Mouse (Mus musculus) cerebral cortex, adult 2 months (tissue): Measurements from ENCODE around the gene Tnrc18.

Experiments used
- WGBS: fragments of 180-500 bp; shearing (Covaris S2); methylation state at CpG from one replicate; pipeline ENCODE4 v1.1.7; 2018; 5-methylcytosine and 5-hydroxymethylcytosine counted together

The Tnrc18 gene

GRCm38 (mm10) chr5:142778135-142778534 is 39.3 kb downstream of the Tnrc18 start:
- 53% methylated on average over 8 of the region's 8 CpGs for WGBS

DNA sequence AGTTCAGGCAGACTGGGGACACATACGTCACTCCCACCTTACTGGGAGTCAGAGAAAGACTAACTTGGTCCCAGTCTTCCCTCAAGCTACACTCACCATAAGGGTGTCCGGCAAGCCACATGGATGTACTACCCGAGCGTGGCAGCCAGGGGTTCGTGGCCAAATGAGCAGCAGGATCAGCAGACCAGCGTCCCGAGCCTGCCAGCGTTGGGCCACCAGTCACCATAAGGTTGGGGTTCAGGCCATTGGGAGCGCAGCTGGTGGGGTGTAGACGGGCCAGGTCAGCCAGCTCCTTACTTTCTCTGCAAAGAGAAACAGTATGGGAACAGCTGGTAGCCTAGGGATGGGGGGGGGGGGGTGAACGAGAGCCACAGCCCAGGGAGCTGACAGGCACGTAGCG is 41.4 kb downstream of the Tnrc18 start:
- 71% methylated on average over 13 of the region's 13 CpGs for WGBS

DNA sequence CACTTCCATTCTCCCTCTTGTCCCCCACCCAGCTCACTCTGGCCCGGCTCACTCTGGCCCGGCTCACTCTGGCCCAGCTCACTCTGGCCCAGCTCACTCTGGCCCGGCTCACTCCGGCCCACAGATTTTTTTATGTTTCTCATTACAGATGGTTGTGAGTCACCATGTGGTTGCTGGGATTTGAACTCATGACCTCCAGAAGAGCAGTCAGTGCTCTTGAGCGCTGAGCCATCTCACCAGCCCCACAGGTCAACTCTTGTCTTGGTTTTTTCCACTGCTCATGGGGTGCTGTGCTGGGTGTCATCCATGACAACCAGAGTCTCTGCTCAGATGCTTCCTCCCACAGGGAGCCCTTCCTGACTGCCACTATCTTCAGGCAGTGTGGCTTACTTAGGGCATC is 42.7 kb downstream of the Tnrc18 start:
- 65% methylated on average over 5 of the region's 5 CpGs for WGBS

DNA sequence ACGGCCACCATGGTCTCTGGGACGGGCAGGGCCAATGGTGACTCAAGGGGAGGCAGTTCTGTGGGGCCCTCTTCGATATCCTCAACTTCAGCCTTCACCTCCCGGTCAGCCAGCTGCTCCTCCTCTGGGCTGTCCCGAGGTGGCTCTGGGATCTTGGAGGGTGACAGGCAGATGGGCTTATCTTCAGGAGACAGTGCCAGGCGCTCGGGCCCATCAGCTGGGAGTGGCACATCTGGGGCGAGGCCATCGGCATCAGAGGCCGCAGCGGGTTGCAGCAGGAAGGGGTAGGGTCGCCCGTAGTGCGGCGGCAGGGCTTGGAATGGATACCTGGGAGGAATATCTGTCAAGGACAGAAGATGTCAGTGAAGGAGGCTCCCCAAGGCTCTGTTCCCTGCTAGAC is 45.5 kb downstream of the Tnrc18 start:
- 91% methylated on average over 15 of the region's 15 CpGs for whole genome bisulfite sequencing

- 93% methylated on average over 4 of the region's 4 CpGs for WGBS
Observed at GRCm38 (mm10) chr5:142771034-142771433, 46.4 kb downstream of the Tnrc18 start.

GRCm38 (mm10) chr5:142769641-142770040 is 47.8 kb downstream of the Tnrc18 start:
- WGBS, result 60% methylated on average over 5 of the region's 5 CpGs

DNA sequence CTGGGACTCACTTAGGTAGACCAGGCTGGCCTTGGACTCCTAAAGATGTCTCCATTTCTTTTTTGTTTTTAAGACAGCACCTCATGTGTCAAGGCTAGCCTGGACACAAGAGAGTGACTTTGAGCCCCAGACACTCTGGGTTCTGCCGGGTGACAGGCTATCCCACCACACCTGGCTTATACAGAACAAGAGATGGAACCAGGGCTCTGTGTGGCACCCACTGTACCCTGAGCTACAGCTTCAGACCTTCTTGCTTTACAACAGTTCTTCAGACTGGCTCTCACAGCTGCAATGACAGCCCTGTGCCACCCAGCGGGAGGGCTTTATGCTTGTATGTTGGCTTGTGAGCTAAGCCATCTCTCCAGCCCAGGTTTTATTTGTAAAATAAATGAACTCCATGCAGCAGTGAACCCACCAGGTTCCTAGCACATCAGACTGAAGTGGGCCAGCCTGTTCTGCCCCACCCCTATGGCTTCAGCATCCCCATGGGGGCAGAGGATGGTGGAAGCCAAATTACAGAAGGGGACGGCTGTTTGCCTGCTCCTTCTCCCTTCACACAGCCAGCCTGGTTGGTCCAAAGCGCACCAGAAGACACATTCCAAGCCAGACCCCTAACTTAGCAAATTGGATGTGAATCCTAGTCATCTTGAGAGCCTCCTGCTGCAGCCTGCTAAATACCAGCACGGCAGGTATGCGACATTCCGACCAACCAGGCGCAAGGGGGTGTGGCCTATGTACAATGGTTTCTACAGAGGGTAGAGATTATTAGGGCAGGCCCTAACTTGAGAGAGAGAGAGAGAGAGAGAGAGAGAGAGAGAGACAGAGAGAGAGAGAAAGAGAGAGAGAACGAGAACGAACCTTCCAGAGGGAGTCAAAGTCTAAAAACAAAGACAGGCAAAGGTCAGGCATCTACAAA is 48.9 kb downstream of the Tnrc18 start:
- WGBS, result 55% methylated on average over 10 of the region's 10 CpGs

DNA sequence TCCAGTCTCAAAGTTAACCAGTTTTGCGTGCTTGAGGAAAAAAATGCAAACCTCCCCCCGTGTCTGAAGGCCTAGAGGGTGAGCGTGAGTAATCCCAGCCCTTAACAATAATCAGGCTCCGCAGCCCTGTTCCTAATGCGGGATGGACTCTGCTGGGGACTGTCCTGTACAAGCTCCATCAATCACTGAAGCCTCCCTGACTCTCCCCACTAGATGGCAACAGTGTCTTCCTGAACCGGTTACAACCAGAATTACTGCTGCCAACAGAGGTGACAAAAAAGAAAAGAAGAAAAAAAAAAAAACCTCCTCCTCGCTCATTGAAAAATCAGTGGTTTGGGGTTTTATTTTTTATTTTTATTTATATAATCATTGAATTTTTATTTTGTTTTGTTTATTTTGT is 49.5 kb downstream of the Tnrc18 start:
- WGBS, result 12% methylated on average over 7 of the region's 7 CpGs

DNA sequence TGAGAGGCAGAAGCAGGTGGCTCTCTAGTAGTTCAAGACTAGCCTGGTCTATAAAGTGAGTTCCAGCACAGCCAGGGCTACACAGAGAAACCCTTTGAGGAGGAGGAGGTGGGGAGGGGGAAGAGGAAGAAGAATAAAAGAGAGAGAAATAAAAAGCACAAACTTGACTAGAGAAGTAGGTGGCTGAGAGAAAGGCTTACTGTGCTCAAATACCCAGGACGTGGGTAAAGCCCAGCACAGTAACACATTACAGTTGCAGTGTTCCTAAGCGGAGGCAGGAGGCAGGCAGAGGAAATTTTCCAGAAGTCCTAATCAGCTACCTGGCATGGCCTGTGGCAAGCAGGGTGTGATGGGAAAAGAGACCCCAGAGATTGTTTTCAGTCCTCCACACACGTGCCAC is 50.8 kb downstream of the Tnrc18 start:
- 66% methylated on average over 3 of the region's 3 CpGs for WGBS

DNA sequence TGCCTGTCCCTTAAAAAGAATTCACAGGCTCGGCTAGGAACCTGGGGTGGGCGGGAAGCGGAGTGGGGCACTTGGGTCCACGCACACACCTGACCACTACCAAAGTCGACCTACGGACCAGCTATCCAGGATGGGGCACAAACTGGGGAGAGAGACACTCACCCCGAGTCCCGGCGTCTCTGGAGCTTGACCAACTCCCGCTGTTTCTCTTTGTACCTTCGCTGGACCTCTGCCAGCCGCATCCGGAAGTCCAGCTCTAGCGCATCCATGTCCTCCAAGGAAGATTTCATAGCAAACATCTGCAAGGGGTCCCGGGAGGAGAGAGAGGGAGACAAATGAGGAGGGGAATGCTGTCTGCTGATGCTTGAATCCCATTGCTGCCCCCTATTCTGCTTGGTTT is 52.6 kb downstream of the Tnrc18 start:
- 66% methylated on average over 15 of the region's 15 CpGs for WGBS

- 63% methylated on average over 11 of the region's 11 CpGs for WGBS
Observed at GRCm38 (mm10) chr5:142764306-142764705, 53.2 kb downstream of the Tnrc18 start.

DNA sequence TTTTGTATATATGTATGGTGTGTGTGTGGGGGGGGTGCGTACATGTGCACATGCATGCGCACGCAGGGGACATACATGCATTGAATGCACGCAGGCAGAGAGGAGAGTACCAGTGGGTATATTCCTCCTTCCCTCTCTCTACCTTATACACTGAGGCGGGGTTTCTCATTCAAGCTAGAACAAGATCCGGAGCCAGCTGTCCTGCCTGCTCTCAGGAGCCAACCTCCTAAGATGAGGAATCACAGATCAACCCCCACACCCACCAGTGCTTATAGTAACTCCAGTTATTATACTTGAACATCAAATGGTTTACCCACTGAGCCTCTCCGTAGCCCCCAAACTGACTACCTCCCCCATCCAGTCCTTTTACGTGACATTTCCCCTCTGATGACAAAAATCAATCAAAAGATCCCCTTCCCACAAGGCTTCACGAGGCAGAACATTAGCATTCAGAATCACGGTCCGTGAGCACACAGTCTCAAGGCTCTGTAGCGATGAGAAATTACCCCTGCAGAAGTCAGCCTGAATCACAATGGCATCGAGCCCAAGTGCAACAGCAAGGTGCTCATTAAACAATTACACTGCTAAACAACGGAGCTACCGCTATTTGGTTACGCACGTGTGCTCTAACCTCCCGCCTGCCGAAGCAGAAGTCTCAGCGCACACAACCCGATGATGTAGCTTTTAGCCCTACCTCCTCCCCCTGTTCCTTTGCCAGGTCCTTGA is 55.2 kb downstream of the Tnrc18 start:
- WGBS, result 58% methylated on average over 21 of the region's 21 CpGs

GRCm38 (mm10) chr5:142761326-142761983 is 56.0 kb downstream of the Tnrc18 start:
- WGBS, result 37% methylated on average over 16 of the region's 16 CpGs

DNA sequence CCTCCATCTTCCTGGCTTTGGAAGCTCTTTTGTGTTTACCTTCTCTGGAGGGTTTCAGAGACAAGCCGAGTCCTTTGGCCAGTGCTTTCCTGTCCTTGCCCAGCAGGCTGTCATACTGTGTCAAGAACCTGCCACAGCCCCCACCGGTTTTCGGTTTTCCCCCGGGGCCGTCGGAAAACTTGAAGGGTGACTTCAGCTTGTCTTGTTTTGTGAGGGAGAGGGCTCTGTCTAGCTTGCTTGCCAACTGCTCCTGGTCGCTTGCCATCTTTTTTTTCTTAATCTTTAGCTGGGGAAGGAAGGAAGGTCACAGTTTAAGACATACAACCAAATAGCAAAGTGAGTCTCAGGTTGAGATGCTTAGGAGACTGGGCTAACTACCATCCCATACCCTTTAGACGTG is 57.7 kb downstream of the Tnrc18 start:
- 47% methylated on average over 8 of the region's 8 CpGs for WGBS

DNA sequence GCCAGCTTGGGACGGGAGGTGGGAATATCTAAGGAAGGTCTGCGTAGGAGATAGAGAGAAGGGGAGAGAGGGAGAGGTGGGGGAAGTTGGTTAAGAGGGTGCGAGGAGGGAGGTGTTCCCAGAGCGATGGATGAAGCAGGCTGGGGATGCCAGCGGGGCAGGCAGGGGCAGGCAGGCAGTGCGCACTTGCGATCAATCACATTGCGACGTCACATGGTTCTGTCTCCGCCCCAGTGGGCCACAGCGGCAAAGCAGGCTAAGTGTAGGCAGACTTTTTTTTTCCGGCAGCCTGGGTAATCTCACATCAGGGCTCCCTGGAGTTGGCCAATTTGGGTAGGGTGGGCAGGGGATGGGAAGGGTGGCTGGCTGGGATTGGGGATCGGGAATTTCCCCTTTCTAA is 65.2 kb downstream of the Tnrc18 start:
- 64% methylated on average over 13 of the region's 13 CpGs for WGBS

- WGBS, result 79% methylated on average over 11 of the region's 11 CpGs
Observed at GRCm38 (mm10) chr5:142750173-142750572, 67.3 kb downstream of the Tnrc18 start.

- WGBS, result 44% methylated on average over 12 of the region's 12 CpGs
Observed at GRCm38 (mm10) chr5:142747026-142747629, 70.3 kb downstream of the Tnrc18 start.

DNA sequence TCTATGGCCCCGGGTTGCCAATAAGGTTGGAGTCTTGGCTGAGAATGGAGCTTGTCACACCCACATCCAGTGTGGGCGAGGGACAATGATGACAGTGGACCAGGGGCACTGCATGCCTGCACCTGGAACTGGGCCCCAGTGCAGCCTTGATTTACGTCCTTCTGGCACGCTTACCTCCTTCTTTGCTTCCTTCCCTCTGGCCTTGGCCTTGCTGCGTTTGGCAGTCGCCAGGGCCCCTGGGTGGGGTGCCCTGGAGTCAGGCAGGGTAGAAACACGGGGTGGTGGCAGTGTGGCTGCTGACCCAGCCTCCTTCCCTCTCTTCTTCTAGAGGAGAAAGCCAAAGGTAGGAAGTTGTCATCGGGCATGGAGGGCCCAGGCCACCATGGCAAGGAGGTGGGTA is 77.5 kb downstream of the Tnrc18 start:
- WGBS, result 71% methylated on average over 8 of the region's 8 CpGs

GRCm38 (mm10) chr5:142731916-142732315 is 85.5 kb downstream of the Tnrc18 start:
- 75% methylated on average over 11 of the region's 11 CpGs for WGBS

GRCm38 (mm10) chr5:142730295-142730694 is 87.2 kb downstream of the Tnrc18 start:
- 81% methylated on average over 12 of the region's 12 CpGs for WGBS

DNA sequence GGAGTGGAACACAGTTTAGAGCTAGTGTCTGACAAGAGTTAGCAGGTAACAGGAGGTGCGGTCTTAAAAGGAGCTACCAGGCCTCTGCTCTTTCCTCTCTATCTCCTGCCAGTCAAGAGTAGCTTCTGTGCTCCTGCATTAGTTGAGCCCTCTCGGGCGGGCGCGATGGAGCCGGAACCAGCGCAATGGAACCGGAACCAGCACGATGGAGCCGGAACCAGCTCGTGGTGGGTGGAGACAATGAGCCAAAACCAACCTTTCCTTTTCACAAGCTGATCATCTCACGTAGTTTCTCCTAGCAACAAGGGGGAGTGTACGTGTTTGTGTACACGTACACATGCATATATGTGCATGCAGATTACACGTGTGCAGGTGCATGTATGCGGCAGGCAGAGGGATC is 89.2 kb downstream of the Tnrc18 start:
- whole genome bisulfite sequencing, result 96% methylated on average over 16 of the region's 16 CpGs

DNA sequence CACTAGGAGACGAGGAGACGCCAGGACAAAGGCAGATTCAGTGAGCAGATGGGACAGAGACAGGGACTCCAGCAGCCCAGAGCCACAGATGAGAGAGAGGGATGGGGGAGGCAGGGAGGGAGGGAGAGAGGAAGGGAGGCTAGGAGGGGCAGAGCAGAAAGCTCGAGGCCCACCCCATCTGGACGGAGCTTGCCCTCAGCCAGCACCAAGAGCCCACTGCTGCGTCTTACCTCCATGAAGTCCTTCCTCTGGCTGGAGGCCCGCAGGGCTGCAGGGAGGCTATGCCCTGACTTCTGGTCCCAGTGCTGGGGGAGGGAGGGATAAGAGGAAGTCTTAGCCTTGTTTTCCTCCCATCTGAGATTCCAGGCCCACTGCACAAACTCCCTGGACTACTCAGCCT is 90.7 kb downstream of the Tnrc18 start:
- 73% methylated on average over 6 of the region's 6 CpGs for WGBS
